Mouse (Mus musculus) limb, embryonic 13.5 days (tissue): Measurements from ENCODE around the gene Srsf4. TPM values are rescaled to one million over a fixed set of nuclear protein-coding genes. Genes with fewer than 3 reads are reported as not detected.

Experiments
- ATAC-seq: fragments of 200-750 bp; cut with Nextera tagmentation; 2 replicates; pipeline ENCODE4 v1.8.0; 2017; ENCODE audit warnings: low read depth, moderate number of reproducible peaks, moderate TSS enrichment; ENCODE audit not compliant: low FRiP score
- H3K27ac ChIP-seq: fragments of 300-500 bp; sonication (generic); 2 replicates; pipeline ENCODE4 v1.5.1; 2015; ENCODE audit warnings: inconsistent platforms, mild to moderate bottlenecking, moderate library complexity
- H3K27me3 ChIP-seq: fragments of 300-500 bp; sonication (generic); 2 replicates; pipeline ENCODE4 v1.6.1; 2015; ENCODE audit warnings: mild to moderate bottlenecking, inconsistent platforms
- H3K36me3 ChIP-seq: fragments of 300-500 bp; sonication (generic); 2 replicates; pipeline ENCODE4 v1.6.1; 2015; ENCODE audit warnings: inconsistent platforms, mild to moderate bottlenecking, moderate library complexity
- H3K4me1 ChIP-seq: fragments of 300-500 bp; sonication (generic); 2 replicates; pipeline ENCODE4 v1.6.1; 2015; ENCODE audit warnings: inconsistent platforms
- H3K4me2 ChIP-seq: fragments of 300-500 bp; sonication (generic); replicated peaks from 2 replicates; pipeline ENCODE4 v1.6.1; 2015; ENCODE audit warnings: inconsistent platforms, mild to moderate bottlenecking, moderate library complexity
- H3K4me3 ChIP-seq: fragments of 300-500 bp; sonication (generic); 2 replicates; pipeline ENCODE4 v1.5.1; 2015; ENCODE audit warnings: moderate library complexity, mild to moderate bottlenecking, inconsistent platforms
- H3K9ac ChIP-seq: fragments of 300-500 bp; sonication (generic); 2 replicates; pipeline ENCODE4 v1.6.1; 2015; ENCODE audit warnings: mild to moderate bottlenecking, inconsistent platforms
- H3K9me3 ChIP-seq: fragments of 300-500 bp; sonication (generic); 2 replicates; pipeline ENCODE4 v1.6.1; 2016; ENCODE audit warnings: inconsistent platforms
- WGBS: fragments of 180-500 bp; shearing (Covaris S2); methylation state at CpG from one replicate; pipeline ENCODE4 v1.1.7; 2015; 5-methylcytosine and 5-hydroxymethylcytosine counted together
- polyA plus RNA-seq: library from polyadenylated mRNA; unstranded; fragments of >200 nt; fragmentation: Nextera tagmentation; extraction: Ambion mirVana; gene quantifications from 2 replicates; pipeline ENCODE4 v1.2.1, GENCODE M21; 2015

The Srsf4 gene
- polyA plus RNA-seq, result 123 and 129 TPM in 2 replicates

GRCm38 (mm10) chr4:131873293-131874168, at the start of gene Srsf4:
Gene Srsf4 (plus strand): TSS chr4:131873617.
- Histone ChIP-seq H3K36me3 (0 out of 2 replicates have a peak, but pooled peaks cover 3% of the 10 kb centered on the region), H3K9ac (peak within 1 kb of the TSS; percentile 100), H3K27ac (peak within 1 kb of the TSS; percentile 100), H3K4me3 (peak within 1 kb of the TSS; percentile 97), H3K27me3 (no peaks in the 10 kb centered on the region), H3K4me2 (peak within 1 kb of the TSS; percentile 90), H3K9me3 (no peaks in the 10 kb centered on the region), H3K4me1 (peaks cover 43% of the 10 kb centered on the region)
- under 1% methylated on average over 79 of the region's 116 CpGs for WGBS
- ATAC-seq, result peak; percentile 95

- no peak overlapping the region for H3K4me2 ChIP-seq
- H3K4me1 ChIP-seq, result peaks cover 15% of the 10 kb centered on the region
- no peak overlapping the region for H3K9ac ChIP-seq
- WGBS, result 67% methylated on average over 3 of the region's 3 CpGs
- no peak for ATAC-seq
- H3K9me3 ChIP-seq, result no peaks in the 10 kb centered on the region
- no peak overlapping the region for H3K27ac ChIP-seq
- H3K36me3 ChIP-seq, result peaks cover 2% of the 10 kb centered on the region; the same call in 1 of the 2 replicates
- H3K4me3 ChIP-seq, result no peak overlapping the region
- H3K27me3 ChIP-seq, result no peaks in the 10 kb centered on the region
Measured at GRCm38 (mm10) chr4:131824939-131825338, 48.5 kb upstream of the Srsf4 start.

GRCm38 (mm10) chr4:131825830-131826229, 47.6 kb upstream of the Srsf4 start:
- H3K9ac ChIP-seq, result no peak overlapping the region
- H3K9me3 ChIP-seq, result no peaks in the 10 kb centered on the region
- no peak for ATAC-seq
- no peak overlapping the region for H3K4me2 ChIP-seq
- no peak overlapping the region for H3K4me3 ChIP-seq
- WGBS, result 49% methylated on average over 8 of the region's 8 CpGs
- H3K27me3 ChIP-seq, result no peaks in the 10 kb centered on the region
- H3K36me3 ChIP-seq, result no peaks in the 10 kb centered on the region
- H3K4me1 ChIP-seq, result peaks cover 15% of the 10 kb centered on the region
- no peak overlapping the region; the same call in 1 of the 2 replicates for H3K27ac ChIP-seq

- 0 out of 2 replicates have a peak overlapping the region, but pooled peaks have one; percentile 3 for H3K4me2 ChIP-seq
- no peak overlapping the region for H3K4me3 ChIP-seq
- H3K9me3 ChIP-seq, result no peaks in the 10 kb centered on the region
- no peaks in the 10 kb centered on the region for H3K36me3 ChIP-seq
- ATAC-seq, result peak; percentile 68
- H3K9ac ChIP-seq, result no peak overlapping the region
- H3K27me3 ChIP-seq, result no peaks in the 10 kb centered on the region
- H3K27ac ChIP-seq, result peak overlapping the region; percentile 33; the same call in 1 of the 2 replicates
- peaks cover 18% of the 10 kb centered on the region for H3K4me1 ChIP-seq
- WGBS, result 5% methylated on average over 6 of the region's 6 CpGs
Measured at GRCm38 (mm10) chr4:131826905-131827304, 46.5 kb upstream of the Srsf4 start.

GRCm38 (mm10) chr4:131829123-131829522, 44.3 kb upstream of the Srsf4 start:
- Histone ChIP-seq H3K9me3 (no peaks in the 10 kb centered on the region), H3K4me3 (no peak overlapping the region), H3K4me2 (no peak overlapping the region), H3K27me3 (no peaks in the 10 kb centered on the region), H3K27ac (no peak overlapping the region), H3K9ac (no peak overlapping the region), H3K36me3 (no peaks in the 10 kb centered on the region), H3K4me1 (peaks cover 24% of the 10 kb centered on the region)
- WGBS, result 83% methylated on average over 8 of the region's 8 CpGs
- ATAC-seq, result no peak

- ATAC-seq, result no peak
- H3K9me3 ChIP-seq, result no peaks in the 10 kb centered on the region
- no peak overlapping the region for H3K27ac ChIP-seq
- no peaks in the 10 kb centered on the region for H3K36me3 ChIP-seq
- 58% methylated on average over 5 of the region's 5 CpGs for WGBS
- H3K9ac ChIP-seq, result no peak overlapping the region
- H3K4me2 ChIP-seq, result no peak overlapping the region
- peaks cover 38% of the 10 kb centered on the region for H3K4me1 ChIP-seq
- H3K27me3 ChIP-seq, result peaks cover 21% of the 10 kb centered on the region
- no peak overlapping the region for H3K4me3 ChIP-seq
Measured at GRCm38 (mm10) chr4:131831546-131832045, 41.8 kb upstream of the Srsf4 start.

GRCm38 (mm10) chr4:131832759-131833407, 40.5 kb upstream of the Srsf4 start:
- H3K9me3 ChIP-seq, result no peaks in the 10 kb centered on the region
- peaks cover 38% of the 10 kb centered on the region for H3K4me1 ChIP-seq
- H3K4me3 ChIP-seq, result no peak overlapping the region
- no peak overlapping the region for H3K4me2 ChIP-seq
- no peak overlapping the region for H3K27ac ChIP-seq
- H3K36me3 ChIP-seq, result no peaks in the 10 kb centered on the region
- ATAC-seq, result no peak
- H3K27me3 ChIP-seq, result peaks cover 27% of the 10 kb centered on the region
- WGBS, result 76% methylated on average over 3 of the region's 3 CpGs
- no peak overlapping the region for H3K9ac ChIP-seq

GRCm38 (mm10) chr4:131833971-131834609, 39.3 kb upstream of the Srsf4 start:
- H3K4me2 ChIP-seq, result no peak overlapping the region
- H3K4me1 ChIP-seq, result peaks cover 43% of the 10 kb centered on the region
- peaks cover 27% of the 10 kb centered on the region for H3K27me3 ChIP-seq
- H3K4me3 ChIP-seq, result no peak overlapping the region
- WGBS, result 20% methylated on average over 9 of the region's 9 CpGs
- H3K9me3 ChIP-seq, result no peaks in the 10 kb centered on the region
- no peak overlapping the region for H3K27ac ChIP-seq
- no peak overlapping the region for H3K9ac ChIP-seq
- no peaks in the 10 kb centered on the region for H3K36me3 ChIP-seq
- ATAC-seq, result no peak

GRCm38 (mm10) chr4:131836351-131836881, 37.0 kb upstream of the Srsf4 start:
- no peaks in the 10 kb centered on the region for H3K9me3 ChIP-seq
- H3K27ac ChIP-seq, result no peak overlapping the region
- WGBS, result 1% methylated on average over 37 of the region's 39 CpGs
- ATAC-seq, result no peak
- H3K4me3 ChIP-seq, result peak overlapping the region; percentile 69
- peak overlapping the region; percentile 98 for H3K4me2 ChIP-seq
- peaks cover 41% of the 10 kb centered on the region for H3K27me3 ChIP-seq
- H3K36me3 ChIP-seq, result no peaks in the 10 kb centered on the region
- peak overlapping the region; percentile 82 for H3K9ac ChIP-seq
- peaks cover 42% of the 10 kb centered on the region for H3K4me1 ChIP-seq

GRCm38 (mm10) chr4:131836891-131837491, 36.4 kb upstream of the Srsf4 start:
- Histone ChIP-seq H3K27ac (no peak overlapping the region), H3K4me3 (peak overlapping the region; percentile 69), H3K4me1 (peaks cover 40% of the 10 kb centered on the region), H3K36me3 (no peaks in the 10 kb centered on the region), H3K27me3 (peaks cover 41% of the 10 kb centered on the region), H3K4me2 (peak overlapping the region; percentile 98), H3K9ac (peak overlapping the region; percentile 82), H3K9me3 (no peaks in the 10 kb centered on the region)
- no peak for ATAC-seq
- under 1% methylated on average over 58 of the region's 76 CpGs for WGBS

GRCm38 (mm10) chr4:131837872-131838524, 35.4 kb upstream of the Srsf4 start, which contains the start of gene Ptpru:
Gene Ptpru (minus strand): TSS chr4:131838288.
- no peak within 1 kb of the TSS for H3K27ac ChIP-seq

More at GRCm38 (mm10) chr4:131837872-131838524, 35.4 kb upstream of the Srsf4 start, which contains the start of gene Ptpru:
- Histone ChIP-seq H3K9ac (peak within 1 kb of the TSS; percentile 82), H3K36me3 (no peaks in the 10 kb centered on the region), H3K4me2 (peak within 1 kb of the TSS; percentile 98), H3K27me3 (peaks cover 41% of the 10 kb centered on the region), H3K4me3 (peak within 1 kb of the TSS; percentile 69), H3K4me1 (peaks cover 40% of the 10 kb centered on the region), H3K9me3 (no peaks in the 10 kb centered on the region)
- peak; percentile 77 for ATAC-seq
- under 1% methylated on average over 68 of the region's 72 CpGs for WGBS
